Mouse (Mus musculus): ENCODE data around the gene Atp6v1g1.

- no peak for TF ChIP-seq CTCF (IDR thresholded peaks at IDR 0.05; ENCODE audit: control insufficient read depth, insufficient read depth, insufficient replicate concordance, low read depth, low read length)
- no peak for TF ChIP-seq POLR2A (IDR thresholded peaks at IDR 0.05; ENCODE audit: control insufficient read depth, low read depth, low read length)
Measured at GRCm38 (mm10) chr4:63579649-63580048, 35.1 kb downstream of the Atp6v1g1 start.

All from testis, adult 2 months (tissue).